Mouse (Mus musculus): ENCODE measurements at regions not wholly inside any gene's neighbourhood (a gene's known extent, or its start where the extent isn't known, plus 50 kb on each side); places are given as distances from the start of the nearest gene placed in this dataset.

GRCm38 (mm10) chr12:107322861-107323260, 165.6 kb upstream of the 3110018I06Rik start:
- no peak for DNase-seq

- DNase-seq = no peak
Measured at GRCm38 (mm10) chr12:107326101-107326500, 162.3 kb upstream of the 3110018I06Rik start.

GRCm38 (mm10) chr12:107327107-107327770, 161.2 kb upstream of the 3110018I06Rik start:
- DNase-seq = no peak

- no peak for DNase-seq
Measured at GRCm38 (mm10) chr12:107328986-107329385, 159.4 kb upstream of the 3110018I06Rik start.

GRCm38 (mm10) chr12:107334366-107334765, 154.1 kb upstream of the 3110018I06Rik start:
- DNase-seq = peak in 1 of 2 experiments; percentile 7

- DNase-seq = peak; percentile 66 to 70
Measured at GRCm38 (mm10) chr12:107335106-107335505, 153.3 kb upstream of the 3110018I06Rik start.

- no peak for DNase-seq
Measured at GRCm38 (mm10) chr12:107338758-107339157, 149.7 kb upstream of the 3110018I06Rik start.

GRCm38 (mm10) chr12:107356211-107356610, 132.2 kb upstream of the 3110018I06Rik start:
- DNase-seq = no peak

- DNase-seq = no peak
Measured at GRCm38 (mm10) chr12:107356974-107357373, 131.5 kb upstream of the 3110018I06Rik start.

GRCm38 (mm10) chr12:107360511-107360910, 127.9 kb upstream of the 3110018I06Rik start:
- DNase-seq = no peak

- DNase-seq = no peak
Measured at GRCm38 (mm10) chr12:107361606-107362005, 126.8 kb upstream of the 3110018I06Rik start.

GRCm38 (mm10) chr12:107362120-107362519, 126.3 kb upstream of the 3110018I06Rik start:
- no peak for DNase-seq

- peak; percentile 59 to 66 for DNase-seq
Measured at GRCm38 (mm10) chr12:107372254-107372653, 116.2 kb upstream of the 3110018I06Rik start.

GRCm38 (mm10) chr12:107392050-107392795, 96.2 kb upstream of the 3110018I06Rik start:
- no peak for DNase-seq

- no peak for DNase-seq
Measured at GRCm38 (mm10) chr12:107394467-107394866, 94.0 kb upstream of the 3110018I06Rik start.

- DNase-seq = no peak
Measured at GRCm38 (mm10) chr12:107404821-107405220, 83.6 kb upstream of the 3110018I06Rik start.

GRCm38 (mm10) chr12:107423923-107424322, 64.5 kb upstream of the 3110018I06Rik start:
- no peak for DNase-seq

GRCm38 (mm10) chr12:107438506-107438905, 49.9 kb upstream of the 3110018I06Rik start:
- peak; percentile 63 to 75 for DNase-seq

All from cerebellum, postnatal 10 days (tissue).